Mouse (Mus musculus) embryonic facial prominence, embryonic 12.5 days (tissue): Measurements from ENCODE around the gene Scgb1b18. TPM values are rescaled to one million over a fixed set of nuclear protein-coding genes. Genes with fewer than 3 reads are reported as not detected.
"Not testable (repeated sequence)": the region's sequence is repeated elsewhere in the genome, so short reads cannot be mapped to it uniquely, and the experiment has no call there.

ENCODE experiments used
- ATAC-seq: fragments of 200-750 bp; cut with Nextera tagmentation; 2 replicates; pipeline ENCODE4 v1.8.0; 2017; ENCODE audit not compliant: insufficient number of reproducible peaks, insufficient read depth, low FRiP score, low TSS enrichment
- H3K27ac ChIP-seq: fragments of 300-500 bp; sonication (generic); 2 replicates; pipeline ENCODE4 v1.5.1; 2016; ENCODE audit warnings: mild to moderate bottlenecking
- H3K27me3 ChIP-seq: fragments of 300-500 bp; sonication (generic); 2 replicates; pipeline ENCODE4 v1.6.1; 2016; ENCODE audit warnings: mild to moderate bottlenecking, moderate library complexity
- H3K36me3 ChIP-seq: fragments of 300-500 bp; sonication (generic); 2 replicates; pipeline ENCODE4 v1.6.1; 2016; ENCODE audit warnings: mild to moderate bottlenecking
- H3K4me1 ChIP-seq: fragments of 300-500 bp; sonication (generic); 2 replicates; pipeline ENCODE4 v1.6.1; 2016
- H3K4me2 ChIP-seq: fragments of 300-500 bp; sonication (generic); replicated peaks from 2 replicates; pipeline ENCODE4 v1.6.1; 2016; ENCODE audit warnings: mild to moderate bottlenecking, moderate library complexity
- H3K4me3 ChIP-seq: fragments of 300-500 bp; sonication (generic); 2 replicates; pipeline ENCODE4 v1.5.1; 2016; ENCODE audit warnings: mild to moderate bottlenecking
- H3K9ac ChIP-seq: fragments of 300-500 bp; sonication (generic); 2 replicates; pipeline ENCODE4 v1.6.1; 2016; ENCODE audit warnings: mild to moderate bottlenecking, moderate library complexity
- H3K9me3 ChIP-seq: fragments of 300-500 bp; sonication (generic); 2 replicates; pipeline ENCODE4 v1.6.1; 2016; ENCODE audit warnings: mild to moderate bottlenecking, moderate library complexity
- whole genome bisulfite sequencing: fragments of 180-500 bp; shearing (Covaris S2); methylation state at CpG from one replicate; pipeline ENCODE4 v1.1.7; 2016; 5-methylcytosine and 5-hydroxymethylcytosine counted together
- polyA plus RNA-seq: library from polyadenylated mRNA; unstranded; fragments of >200 nt; fragmentation: Nextera tagmentation; extraction: Ambion mirVana; gene quantifications from 2 replicates; pipeline ENCODE4 v1.2.1, GENCODE M21; 2016

Scgb1b18 gene
- polyA plus RNA-seq, result not detected in 2 replicates

DNA sequence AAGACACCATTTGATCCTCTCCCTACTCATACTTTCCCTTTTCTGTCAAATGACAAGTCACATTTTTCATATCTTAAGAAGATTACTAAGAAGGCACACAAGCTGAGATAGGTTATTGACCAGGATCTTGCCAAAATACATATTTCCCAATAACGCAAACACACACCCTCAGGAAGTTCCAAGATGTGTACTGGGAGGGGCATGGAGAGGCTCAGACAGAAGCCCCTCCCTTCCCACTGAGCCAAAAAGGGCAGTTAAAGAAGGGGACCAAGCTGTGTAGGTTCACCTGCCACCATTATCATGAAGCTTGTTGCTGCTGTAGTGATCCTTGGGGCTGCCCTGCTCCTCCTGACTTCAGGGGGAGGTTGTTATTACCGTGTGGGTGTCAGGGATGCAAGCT is at the start of gene Scgb1b18:
Gene Scgb1b18, plus strand, starts transcription at position 301 of the 400 bp plus-strand sequence.
- not testable (repeated sequence) for H3K9ac ChIP-seq

GRCm38 (mm10) chr7:33173764-33174163 is 11.6 kb upstream of the Scgb1b18 start, which contains the start of gene Scgb2b18:
Gene Scgb2b18, minus strand, starts transcription at chr7:33173864.
- not testable (repeated sequence) for H3K36me3 ChIP-seq, H3K27ac ChIP-seq, H3K4me2 ChIP-seq, H3K4me1 ChIP-seq, H3K9ac ChIP-seq, H3K9me3 ChIP-seq, H3K4me3 ChIP-seq, H3K27me3 ChIP-seq, ATAC-seq
- 85% methylated on average over 2 of the region's 2 CpGs for WGBS

More for the DNA sequence above, at the start of gene Scgb1b18:
- not testable (repeated sequence) for H3K27me3 ChIP-seq, ATAC-seq, H3K4me3 ChIP-seq, H3K9me3 ChIP-seq, H3K36me3 ChIP-seq, H3K4me1 ChIP-seq, H3K4me2 ChIP-seq, H3K27ac ChIP-seq
- no CpG with 5 or more reads among the region's 2 CpGs for WGBS

Other genes with a start within 250 kb of the Scgb1b18 start
- not detected in 2 replicates for gene Scgb2b17, start 129.0 kb upstream of the Scgb1b18 start, polyA plus RNA-seq
- gene Scgb1b17, start 122.1 kb upstream of the Scgb1b18 start, polyA plus RNA-seq, result not detected in 2 replicates
- gene Scgb2b18, start 11.7 kb upstream of the Scgb1b18 start, polyA plus RNA-seq, result not detected in 2 replicates
- gene Scgb2b19, start 94.8 kb downstream of the Scgb1b18 start, polyA plus RNA-seq, result not detected in 2 replicates
- not detected in 2 replicates for gene Scgb1b19, start 101.7 kb downstream of the Scgb1b18 start, polyA plus RNA-seq
- gene Scgb2b20, start 180.8 kb downstream of the Scgb1b18 start, polyA plus RNA-seq, result not detected in 2 replicates
- gene Scgb1b20, start 187.7 kb downstream of the Scgb1b18 start, polyA plus RNA-seq, result not detected in 2 replicates